Mouse (Mus musculus): ENCODE measurements around the gene Arid1b. TPM values are rescaled to one million over a fixed set of nuclear protein-coding genes. Genes with fewer than 3 reads are reported as not detected.

Gene Arid1b
- 100 to 1,000 TPM in 1 of 2 experiments, 10 to 100 TPM in 1; 92.8 to 107 TPM for total RNA-seq (2021)
- long read RNA-seq, experiment 1, full-length matches to known transcripts: 2 of 26 reads
- long read RNA-seq, experiment 1, partial matches to known transcripts: 22 of 26 reads
- long read RNA-seq, experiment 1, other reads (novel, unspliced or antisense): 2 of 26 reads
- long read RNA-seq, experiment 2, full-length matches to known transcripts: 2 of 71 reads
- long read RNA-seq, experiment 2, partial matches to known transcripts: 60 of 71 reads
- long read RNA-seq, experiment 2, other reads (novel, unspliced or antisense): 9 of 71 reads

- DNase-seq (ENCODE audit: low spot score in 2 of 2): peak; percentile 47 to 66
These were observed at the start of gene Arid1b for GRCm38 (mm10) chr17:4993840-4994503. Gene Arid1b (plus strand): TSS chr17:4994332.

GRCm38 (mm10) chr17:4945311-4945751 lies 48.8 kb upstream of the Arid1b start:
- no peak for DNase-seq (ENCODE audit: low spot score in 2 of 2)

DNA sequence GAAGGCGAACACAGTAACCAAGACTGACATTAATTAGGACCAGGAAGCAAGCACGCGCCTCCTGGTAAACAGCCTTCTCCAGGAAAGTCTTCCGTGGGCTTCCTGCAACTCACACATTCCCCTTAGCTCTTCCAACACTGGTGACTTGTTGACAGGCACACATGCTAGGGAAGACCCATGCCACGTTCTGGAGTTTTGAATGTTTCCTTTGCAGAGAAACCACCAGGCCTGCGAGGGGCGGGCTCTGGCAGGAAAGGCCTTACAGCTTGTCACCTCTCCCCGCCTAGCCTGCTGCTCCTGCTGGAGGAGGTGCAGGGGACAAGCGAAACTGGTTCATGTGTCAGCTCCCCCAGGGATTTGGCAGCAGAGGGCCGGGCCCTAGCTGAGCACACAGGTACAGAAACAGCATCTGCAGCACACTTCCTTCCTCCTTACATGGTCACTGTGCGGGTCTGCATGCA lies 48.2 kb upstream of the Arid1b start:
- no peak for DNase-seq (ENCODE audit: low spot score in 2 of 2)

DNA sequence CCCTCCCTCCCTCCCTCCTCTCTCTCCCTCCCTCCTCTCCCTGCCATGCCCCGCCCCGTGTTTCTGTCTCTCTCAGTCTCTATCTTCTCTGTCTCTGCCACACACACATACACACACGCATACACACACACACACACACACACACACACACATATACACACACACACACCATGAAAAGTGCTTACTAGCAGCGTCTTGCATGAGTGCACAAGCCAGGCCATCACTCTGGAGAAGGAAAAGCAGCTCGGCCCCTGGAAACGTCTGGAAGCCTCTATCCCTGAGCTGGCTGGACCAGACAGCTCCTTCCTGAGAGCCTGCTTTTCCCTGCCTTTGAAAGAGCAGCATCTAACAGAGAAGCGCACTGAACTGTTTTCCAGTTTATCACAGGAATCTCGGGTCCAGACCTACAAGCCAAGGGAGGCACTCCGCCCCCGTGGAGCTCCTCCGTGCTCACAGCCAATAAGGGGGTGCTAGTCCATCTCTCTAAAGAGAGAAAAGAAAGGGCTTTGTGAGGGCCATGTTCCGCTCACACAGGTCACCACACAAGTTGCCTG lies 47.6 kb upstream of the Arid1b start:
- DNase-seq (ENCODE audit: low spot score in 2 of 2): no peak

GRCm38 (mm10) chr17:4947013-4947412 lies 47.1 kb upstream of the Arid1b start:
- no peak for DNase-seq (ENCODE audit: low spot score in 2 of 2)

GRCm38 (mm10) chr17:4947439-4947838 lies 46.7 kb upstream of the Arid1b start:
- no peak for DNase-seq (ENCODE audit: low spot score in 2 of 2)

DNA sequence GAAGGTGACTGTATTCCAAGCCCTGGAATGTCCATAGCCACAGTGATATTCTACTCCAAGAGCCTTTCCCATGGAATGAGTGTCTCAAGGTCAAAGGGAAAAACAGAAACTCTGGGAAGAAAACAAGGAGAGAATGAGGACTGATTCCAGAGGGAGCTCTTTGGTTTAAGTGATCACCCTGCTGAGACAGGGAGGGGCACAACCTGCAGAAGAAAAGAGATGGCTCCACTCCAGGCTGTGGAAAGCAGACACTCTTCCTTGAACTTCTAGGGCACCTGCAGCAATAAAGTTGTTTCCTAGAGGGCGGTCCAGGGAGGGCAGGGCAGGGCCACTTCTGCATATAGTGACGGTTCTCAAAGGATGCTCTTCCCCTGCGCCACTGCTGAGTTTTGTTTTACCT lies 45.6 kb upstream of the Arid1b start:
- no peak for DNase-seq (ENCODE audit: low spot score in 2 of 2)

- no peak for DNase-seq (ENCODE audit: low spot score in 2 of 2)
These were observed 39.7 kb upstream of the Arid1b start for GRCm38 (mm10) chr17:4954431-4954830.

GRCm38 (mm10) chr17:4964192-4964877 lies 29.8 kb upstream of the Arid1b start:
- DNase-seq (ENCODE audit: low spot score in 2 of 2): no peak

DNA sequence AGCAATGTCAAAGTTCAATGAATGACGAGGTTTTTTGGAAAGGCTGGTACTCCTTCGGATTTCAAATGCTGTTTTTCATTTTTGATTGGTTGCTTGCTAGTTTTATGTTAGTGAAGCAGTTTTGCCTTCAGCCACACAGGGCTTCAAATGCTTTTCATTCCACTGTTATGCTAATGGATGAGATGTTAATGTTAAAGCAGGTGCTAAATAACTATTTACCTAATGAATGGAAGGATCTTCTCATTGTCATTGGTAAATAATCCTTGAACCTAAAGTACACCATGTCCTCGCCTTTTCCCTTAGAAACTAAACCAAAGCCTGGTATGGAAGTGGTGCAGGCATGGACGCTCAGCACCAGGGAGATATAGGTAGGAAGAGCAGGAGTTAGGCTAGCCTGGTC lies 26.9 kb upstream of the Arid1b start:
- no peak for DNase-seq (ENCODE audit: low spot score in 2 of 2)

- DNase-seq (ENCODE audit: low spot score in 2 of 2): no peak
These were observed 26.1 kb upstream of the Arid1b start for GRCm38 (mm10) chr17:4968035-4968434.

DNA sequence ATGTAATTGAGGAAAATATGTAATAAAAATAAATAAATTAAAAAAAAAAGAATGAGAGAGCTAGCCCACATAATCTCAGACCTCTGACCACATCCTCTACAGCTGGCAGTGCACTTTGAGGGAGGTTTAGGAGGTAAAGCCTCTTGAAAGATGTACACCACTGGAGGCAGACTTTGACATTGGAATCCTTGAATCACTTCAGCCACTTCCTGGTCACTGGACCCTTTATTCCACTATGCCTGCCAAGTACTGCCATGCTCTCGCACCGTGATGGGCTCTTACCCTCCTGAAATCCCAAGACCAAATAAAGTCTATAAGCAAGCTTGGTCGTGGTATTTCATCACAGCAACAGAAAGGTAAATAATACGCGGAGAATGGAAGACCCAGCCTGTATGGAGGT lies 25.3 kb upstream of the Arid1b start:
- no peak for DNase-seq (ENCODE audit: low spot score in 2 of 2)

DNA sequence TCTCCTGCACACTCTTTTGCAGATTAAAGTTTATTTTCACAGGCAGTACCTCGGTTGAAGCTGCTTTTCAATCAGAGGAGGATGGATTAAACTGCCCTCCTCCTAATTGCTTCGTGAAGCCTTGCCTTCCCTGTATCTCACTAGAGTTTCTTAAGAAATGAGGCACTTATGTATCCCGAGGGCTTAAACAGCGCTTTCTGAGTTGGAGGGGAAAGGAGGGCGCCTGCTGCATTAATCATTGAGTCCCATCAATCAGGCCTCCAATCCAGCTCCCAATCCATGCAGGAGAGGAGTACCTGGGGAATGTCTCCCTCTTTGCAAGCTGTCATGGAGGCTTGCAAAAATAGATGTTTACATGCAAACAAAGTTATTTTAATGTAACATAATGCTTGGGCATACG lies 21.9 kb upstream of the Arid1b start:
- DNase-seq (ENCODE audit: low spot score in 2 of 2): no peak

DNA sequence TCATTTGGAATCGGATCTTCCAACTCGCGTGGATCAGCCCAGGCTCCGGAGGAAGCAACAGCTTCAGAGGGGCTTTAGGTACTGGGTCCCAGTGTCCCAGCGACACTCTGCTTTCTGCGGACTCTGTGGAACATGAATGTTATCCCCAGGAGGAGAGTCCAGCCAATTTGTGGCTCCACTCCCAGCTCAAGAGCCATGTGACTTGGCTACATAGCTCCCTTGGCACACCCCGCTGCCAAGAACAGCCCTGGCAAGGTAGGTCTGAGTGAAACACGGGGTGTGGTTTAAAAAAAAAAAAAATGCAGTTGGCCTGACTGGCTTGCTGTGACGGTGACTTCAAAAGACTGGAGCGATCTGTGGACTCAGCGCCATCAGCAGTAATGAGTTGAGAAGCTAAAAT lies 19.4 kb upstream of the Arid1b start:
- DNase-seq (ENCODE audit: low spot score in 2 of 2): peak in 1 of 2 experiments; percentile 10

GRCm38 (mm10) chr17:4980151-4980550 lies 14.0 kb upstream of the Arid1b start:
- DNase-seq (ENCODE audit: low spot score in 2 of 2): no peak

DNA sequence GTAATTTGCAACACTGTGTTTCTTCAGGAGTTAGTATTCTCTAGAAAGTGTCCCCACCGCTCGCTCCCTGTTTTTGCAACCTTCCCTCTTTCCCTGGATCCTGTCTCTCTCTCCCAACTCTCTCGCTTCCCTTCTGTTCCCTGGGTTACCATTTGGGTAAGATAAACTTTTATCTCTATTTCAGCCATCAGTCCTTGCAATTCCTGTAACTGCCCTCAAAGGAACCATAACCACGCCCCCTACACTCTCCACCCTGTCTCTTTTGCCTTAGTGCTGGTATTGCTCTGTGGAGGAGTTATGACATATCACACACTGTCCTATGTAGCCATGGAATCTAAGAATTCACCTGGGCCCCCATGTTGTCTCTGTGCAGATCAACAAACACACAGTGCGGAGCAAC lies 11.3 kb upstream of the Arid1b start:
- no peak for DNase-seq (ENCODE audit: low spot score in 2 of 2)

- DNase-seq (ENCODE audit: low spot score in 2 of 2): no peak
These were observed 9.4 kb upstream of the Arid1b start for GRCm38 (mm10) chr17:4984691-4985090.

DNA sequence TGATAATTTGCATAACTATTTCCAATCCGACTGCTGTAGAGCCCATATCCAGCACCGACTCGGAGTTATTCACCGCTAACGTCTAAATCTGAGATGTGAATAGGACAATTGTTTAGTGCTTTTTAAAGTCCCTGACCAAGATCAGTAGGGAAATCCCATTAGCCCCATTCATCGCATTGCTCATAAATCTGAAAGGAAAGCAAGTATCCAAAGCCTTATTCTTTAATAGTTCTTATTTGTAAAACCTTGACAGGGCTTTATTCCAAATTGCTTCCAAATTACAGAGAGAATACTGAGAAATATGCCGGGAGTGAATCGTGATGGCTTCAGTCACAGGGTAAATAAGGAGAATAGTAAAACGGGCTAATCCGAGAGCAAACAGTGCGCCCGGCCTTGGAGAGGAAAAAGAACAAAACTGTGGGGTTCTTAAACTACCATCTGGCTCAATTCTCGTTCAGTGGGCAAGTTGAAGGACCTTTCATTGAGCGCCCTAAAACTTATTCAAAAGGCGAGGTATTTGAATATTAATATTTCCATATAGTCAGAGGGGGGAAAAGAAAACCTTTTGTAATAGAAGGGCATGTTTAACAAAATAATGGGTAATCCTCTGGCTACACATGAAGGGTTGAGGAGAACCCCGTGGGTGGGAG lies 3.1 kb upstream of the Arid1b start:
- DNase-seq (ENCODE audit: low spot score in 2 of 2): no peak

DNA sequence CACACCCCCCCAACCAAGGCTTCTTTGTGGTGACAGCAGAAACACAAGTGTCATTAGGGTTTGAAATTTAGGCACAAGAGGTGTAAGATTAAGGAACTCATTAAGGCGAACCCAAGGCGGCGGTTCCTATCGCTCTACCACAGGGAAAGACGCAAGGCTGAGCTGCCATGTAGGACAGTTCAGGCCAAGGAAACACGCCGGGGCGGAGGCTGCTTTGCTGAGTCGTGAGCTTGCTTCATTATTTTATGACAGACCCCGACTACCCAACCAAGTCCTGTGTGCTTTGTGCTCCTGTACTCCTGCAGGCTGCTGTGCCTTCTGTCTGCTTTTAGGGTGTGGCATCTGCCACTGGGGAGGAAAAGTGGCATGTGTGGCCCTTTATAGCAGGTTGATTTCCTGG lies 2.5 kb upstream of the Arid1b start:
- no peak for DNase-seq (ENCODE audit: low spot score in 2 of 2)

- DNase-seq (ENCODE audit: low spot score in 2 of 2): no peak
These were observed 664 bp upstream of the Arid1b start for GRCm38 (mm10) chr17:4993497-4993839.

GRCm38 (mm10) chr17:4994504-4994812 lies 326 bp downstream of the Arid1b start:
- DNase-seq (ENCODE audit: low spot score in 2 of 2): no peak
